Mouse (Mus musculus) neutrophil, adult 5-6 weeks (primary cell): ENCODE data around the gene Col1a1. TPM values are rescaled to one million over a fixed set of nuclear protein-coding genes. Genes with fewer than 3 reads are reported as not detected.

Experiments used
- ATAC-seq: fragments of 151-379, 151-347 bp; 2 replicates; pipeline ENCODE4 v1.8.0; 2017; ENCODE audit warnings: mild to moderate bottlenecking, moderate TSS enrichment; ENCODE audit not compliant: insufficient number of reproducible peaks, poor library complexity, low FRiP score, severe bottlenecking; ENCODE audit errors: extremely low read depth
- total RNA-seq: library from RNA; stranded (forward); fragments of 200-1000 nt; gene quantifications from 2 replicates; pipeline ENCODE4 v1.2.3, GENCODE M21; 2017

Col1a1 gene
- total RNA-seq, 1 experiment from 2014 or later: not detected

DNA sequence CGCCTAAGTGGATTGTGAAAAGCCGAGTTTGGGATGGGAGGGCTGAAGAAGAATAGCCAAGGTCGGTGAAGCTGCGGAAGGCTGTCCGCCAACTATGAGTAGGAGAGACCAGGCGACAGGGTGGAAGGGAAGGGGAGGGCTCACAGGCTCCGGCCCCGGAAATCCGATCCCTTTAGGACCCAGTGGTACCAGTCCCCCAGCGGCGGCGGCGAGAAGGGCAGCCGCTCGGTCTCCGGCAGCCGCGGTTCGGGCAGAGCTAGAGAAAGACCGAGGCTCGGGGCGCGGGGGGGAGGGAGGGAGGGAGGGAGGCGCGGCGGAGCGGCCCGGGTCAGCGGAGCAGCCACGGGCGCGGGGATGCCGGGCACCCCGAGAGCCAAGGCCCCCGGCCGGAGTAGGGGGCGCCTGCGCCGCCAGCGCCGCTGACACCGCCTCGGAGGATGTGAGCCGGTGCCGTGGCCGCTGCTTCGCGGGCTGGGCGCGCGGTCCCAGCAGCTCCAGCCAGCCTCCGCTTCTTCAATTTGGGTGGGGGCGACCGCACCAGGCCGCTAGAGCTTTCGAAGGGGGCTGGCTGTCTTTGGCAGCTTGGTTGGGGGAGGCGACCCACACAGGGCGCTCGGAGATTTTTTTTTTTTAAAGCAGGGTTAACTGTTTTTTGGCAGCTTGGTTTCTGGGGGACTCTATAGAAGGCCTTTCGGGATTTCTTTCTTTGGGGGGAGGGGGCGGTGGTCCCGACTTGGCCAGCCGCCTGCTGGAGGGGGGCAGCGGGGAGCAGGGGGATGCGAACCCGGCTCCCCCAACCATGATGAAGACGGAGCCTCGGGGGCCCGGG is 54.9 kb downstream of the Col1a1 start, which contains the start of gene Ppp1r9b:
Gene Ppp1r9b, plus strand, starts transcription at position 287 of the 829 bp plus-strand sequence.
- ATAC-seq: peak; percentile 73

DNA sequence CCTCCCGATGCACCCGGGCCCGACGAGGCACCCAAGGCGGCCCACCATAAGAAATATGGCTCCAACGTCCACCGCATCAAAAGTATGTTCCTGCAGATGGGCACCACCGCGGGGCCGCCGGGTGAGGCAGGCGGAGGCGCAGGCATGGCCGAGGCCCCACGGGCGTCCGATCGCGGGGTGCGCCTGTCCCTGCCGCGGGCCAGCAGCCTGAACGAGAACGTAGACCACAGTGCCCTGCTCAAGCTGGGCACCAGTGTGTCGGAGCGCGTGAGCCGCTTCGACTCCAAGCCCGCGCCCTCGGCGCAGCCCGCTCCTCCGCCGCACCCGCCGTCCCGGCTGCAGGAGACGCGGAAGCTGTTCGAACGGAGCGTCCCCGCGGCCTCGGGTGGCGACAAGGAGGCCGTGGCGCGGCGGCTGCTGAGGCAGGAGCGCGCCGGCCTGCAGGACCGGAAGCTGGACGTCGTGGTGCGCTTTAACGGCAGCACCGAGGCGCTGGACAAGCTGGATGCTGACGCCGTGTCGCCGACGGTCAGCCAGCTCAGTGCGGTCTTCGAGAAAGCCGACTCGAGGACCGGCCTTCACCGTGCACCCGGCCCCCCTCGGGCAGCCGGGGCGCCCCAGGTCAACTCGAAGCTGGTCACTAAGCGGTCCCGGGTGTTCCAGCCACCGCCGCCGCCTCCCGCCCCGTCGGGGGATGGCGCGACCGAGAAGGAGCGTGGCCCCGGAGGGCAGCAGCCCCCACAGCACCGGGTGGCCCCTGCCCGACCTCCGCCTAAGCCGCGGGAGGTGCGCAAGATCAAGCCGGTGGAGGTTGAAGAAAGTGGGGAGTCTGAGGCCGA is 55.8 kb downstream of the Col1a1 start:
- ATAC-seq: no peak

DNA sequence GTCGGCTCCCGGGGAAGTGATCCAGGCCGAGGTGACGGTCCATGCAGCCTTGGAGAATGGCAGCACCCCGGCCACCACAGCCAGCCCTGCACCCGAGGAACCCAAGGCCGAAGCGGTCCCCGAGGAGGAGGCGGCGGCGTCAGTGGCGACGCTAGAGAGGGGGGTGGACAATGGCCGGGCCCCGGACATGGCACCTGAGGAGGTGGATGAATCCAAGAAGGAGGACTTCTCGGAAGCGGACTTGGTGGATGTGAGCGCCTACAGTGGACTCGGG is 56.4 kb downstream of the Col1a1 start:
- no peak for ATAC-seq

DNA sequence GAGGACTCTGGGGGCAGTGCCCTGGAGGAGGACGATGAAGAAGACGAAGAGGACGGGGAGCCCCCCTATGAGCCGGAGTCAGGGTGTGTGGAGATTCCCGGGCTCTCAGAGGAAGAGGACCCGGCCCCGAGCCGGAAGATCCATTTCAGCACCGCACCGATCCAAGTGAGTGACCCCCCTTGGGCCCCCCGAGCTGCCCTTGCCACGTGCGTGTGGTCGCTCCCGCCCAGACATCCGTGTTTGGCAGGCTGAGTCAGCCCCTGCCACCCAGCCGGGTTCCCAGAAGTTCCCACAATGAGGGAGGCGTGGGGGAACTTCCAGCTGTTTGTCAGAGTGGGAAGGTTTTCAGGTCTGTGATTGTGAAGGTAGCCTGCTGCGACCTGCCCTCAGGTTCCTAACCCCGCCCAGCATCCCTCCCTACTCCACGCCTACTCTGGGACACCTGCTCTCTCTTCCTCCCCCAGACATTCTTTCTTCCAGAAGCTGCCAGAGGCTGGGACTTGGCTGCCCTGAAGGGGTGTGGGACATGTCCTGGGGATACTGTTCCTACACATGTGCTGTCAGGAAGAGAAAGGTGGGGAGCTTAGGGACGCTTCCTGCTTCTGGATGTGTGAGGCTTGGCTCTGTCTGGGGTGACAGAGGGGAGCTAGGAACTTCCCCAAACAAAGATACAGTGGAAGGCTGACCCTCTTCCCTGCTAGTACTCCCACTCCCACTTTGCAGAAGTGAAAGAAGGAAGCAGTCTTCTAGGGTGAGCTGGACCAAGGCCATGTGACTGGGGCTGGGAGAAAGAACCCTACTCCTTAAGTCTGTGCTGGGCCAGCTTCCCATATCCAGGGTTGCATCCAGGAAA is 57.0 kb downstream of the Col1a1 start:
- 0 out of 2 replicates have a peak, but pooled peaks have one; percentile 7 for ATAC-seq

DNA sequence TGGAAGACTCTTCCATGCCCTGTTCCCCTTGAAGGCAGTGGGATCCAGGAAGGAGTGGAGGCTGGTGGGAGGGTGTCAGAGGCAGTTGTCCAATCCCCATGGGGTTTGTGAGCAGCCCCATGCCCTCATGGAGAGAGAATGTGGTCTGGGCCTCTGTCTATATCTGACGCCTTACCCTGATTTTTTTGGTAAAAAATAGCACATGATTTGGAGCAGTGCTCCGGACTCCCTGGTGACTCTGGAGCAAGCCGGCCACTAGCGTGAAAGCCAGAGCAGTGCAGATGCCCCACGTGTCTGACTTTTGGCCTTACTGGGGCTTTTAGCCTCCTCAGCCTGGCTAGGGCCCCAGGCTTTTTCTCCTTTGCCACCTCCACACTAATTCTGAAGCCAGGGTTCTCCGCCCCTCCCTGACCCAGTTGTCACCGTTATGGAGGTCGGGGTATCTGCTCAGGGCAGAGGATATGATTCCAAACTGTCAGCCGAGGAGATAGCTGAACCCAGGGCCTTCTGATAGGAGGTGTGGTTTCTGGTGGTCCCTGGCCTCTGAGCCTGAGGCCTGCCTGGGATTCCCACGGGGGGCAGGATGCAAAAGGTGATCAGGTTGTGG is 58.3 kb downstream of the Col1a1 start:
- ATAC-seq: no peak

DNA sequence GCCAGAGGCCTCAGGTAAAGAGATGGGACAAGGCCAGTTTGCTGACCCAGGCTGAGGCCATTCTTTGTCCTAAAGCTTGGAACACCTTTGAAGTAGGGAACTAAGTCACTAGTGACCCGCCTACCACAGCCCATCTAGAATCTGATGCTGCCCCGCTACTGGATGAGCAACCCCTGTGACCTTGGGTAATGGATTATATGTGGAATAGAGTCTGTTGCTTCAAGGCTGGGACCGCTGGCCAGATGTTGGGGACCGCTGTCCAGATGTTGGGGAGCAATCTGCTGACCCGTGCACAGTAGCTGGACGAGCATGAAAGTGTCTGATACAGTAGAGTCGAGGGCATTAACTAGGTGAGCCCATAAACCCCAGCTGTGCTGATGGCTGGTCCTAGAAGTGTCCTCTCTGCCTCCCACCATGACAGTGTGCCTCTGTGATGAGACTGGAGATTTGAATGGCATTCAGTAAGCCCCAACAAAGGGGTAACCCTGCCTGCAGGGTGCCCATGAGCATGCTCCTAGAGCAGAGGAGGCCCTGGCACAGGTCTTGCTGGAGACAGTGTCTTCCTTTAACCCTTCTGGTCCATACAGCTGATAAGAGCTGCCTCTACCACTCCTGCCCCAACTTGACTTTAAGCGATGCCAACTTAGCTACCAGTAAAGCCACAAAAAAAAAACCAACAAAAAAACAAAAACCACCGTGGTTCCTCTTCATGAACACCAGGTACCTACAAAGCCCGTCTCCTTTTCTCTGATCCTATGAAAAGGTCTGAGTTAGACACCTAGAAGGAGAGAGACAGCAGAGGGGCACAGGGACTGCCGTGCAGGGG is 59.1 kb downstream of the Col1a1 start:
- no peak for ATAC-seq

DNA sequence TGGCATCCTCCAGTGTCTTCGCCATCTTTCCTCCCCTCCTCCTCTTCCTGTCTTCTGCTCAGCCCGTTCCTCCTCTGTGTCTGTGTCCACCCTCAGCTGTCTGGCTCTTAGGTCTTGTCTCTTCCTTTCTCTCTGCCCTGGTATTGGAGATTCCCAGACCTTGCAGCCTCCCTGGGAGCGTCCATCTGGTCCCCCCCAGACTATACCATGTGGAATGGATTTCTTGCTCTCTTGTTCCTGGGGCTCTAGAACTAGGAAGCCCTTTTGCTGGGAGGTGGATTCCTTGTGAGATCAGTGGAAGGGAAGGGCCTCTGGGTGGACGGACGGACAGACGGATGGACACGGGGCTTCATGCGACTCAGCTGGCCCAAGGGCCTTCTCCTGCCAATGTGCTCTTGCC is 60.1 kb downstream of the Col1a1 start:
- ATAC-seq: no peak

DNA sequence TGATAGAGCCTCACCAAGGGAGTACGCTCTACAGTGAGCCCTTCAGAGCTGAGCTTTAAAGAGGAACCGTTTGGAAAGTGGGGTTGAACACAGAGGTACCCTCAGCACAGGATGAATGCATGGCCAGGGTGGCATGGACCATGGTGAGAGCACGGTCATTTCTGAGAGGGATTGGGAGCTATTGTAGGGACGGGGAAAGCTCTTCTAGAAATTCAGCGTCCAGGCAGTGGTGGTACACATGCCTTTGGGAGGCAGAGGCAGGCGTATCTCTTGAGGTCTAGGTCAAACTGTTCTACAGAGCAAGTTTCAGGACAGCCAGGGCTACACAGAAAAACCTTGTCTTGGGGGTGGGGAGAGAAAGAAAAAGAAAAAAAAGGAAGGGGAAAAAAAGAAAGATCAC is 61.0 kb downstream of the Col1a1 start:
- no peak for ATAC-seq

DNA sequence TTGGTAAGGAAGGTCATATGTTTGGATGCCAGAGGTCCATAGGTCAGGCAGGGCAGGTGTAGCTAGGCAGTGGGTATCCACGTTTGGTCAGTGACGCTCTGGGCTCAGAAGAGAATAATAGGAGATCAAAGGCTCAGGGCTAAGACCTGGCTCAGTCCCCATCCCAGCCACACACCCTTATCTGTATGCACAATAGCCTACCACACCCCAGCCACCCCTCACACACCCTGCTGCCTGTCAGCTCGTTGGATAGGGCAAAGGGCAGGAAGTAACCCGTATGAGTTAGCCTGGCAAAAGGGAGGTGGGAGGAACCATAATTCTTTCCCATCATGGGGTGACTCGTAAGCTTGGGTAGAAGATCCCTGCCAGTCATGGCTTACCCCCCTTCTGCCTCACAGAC is 61.6 kb downstream of the Col1a1 start:
- no peak for ATAC-seq

DNA sequence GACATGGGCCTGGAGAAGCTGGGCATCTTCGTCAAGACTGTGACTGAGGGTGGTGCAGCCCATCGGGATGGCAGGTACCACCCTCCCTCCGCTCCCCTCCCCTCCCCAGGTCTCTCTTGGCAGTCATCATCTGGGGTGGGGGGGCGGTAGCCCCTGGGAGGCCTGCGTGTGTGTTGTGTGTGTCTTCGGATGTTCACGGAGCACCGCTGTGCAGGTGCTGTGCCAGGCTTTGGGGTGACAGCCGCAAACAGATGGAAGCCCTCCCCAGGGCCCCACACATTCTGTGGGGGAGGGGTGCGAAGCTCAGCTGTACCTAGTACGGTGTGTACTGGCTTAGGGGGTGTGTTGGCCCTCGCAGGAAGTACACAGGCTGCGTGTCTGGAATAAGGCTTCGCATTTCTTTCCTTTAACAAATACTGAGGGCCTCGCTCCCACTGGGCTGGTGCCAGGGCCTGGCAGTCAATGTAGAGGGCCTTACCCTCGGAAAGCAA is 62.1 kb downstream of the Col1a1 start:
- no peak for ATAC-seq

DNA sequence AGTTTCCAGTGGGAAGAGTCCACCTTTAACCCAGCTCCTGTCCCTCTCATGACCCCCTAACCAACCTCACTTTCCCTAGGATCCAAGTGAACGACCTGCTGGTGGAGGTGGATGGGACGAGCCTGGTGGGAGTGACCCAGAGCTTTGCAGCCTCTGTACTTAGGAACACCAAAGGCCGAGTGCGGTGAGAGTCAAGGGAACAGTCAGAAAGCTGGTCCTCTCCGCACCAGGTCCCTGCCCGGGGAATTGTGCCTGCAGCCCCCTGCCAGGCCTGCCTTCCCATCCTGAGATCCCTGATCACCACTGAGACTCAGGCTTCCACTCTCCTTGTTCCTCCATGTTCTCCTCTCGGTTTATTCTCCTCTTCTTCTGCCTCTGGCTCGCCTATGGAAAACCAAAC is 64.1 kb downstream of the Col1a1 start:
- ATAC-seq: no peak

DNA sequence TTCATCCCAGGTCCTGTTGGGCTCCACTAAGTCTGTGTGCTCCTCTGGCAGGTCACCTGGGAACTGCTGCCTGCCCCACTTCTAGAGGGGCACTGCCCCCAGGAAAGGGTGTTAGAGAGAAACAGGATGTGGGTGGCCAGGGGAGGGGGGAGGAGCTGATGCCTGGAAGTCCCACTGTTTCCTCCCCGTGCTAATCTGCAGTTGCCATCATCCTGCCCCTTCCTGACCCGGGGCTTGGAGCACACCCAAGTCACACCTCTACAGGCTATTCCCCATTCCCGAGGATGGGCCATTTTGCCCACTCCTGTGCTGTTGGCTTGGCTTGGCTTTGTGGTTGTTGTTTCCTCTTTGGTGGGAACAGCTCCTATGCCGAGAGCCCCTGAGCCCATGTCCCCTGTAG is 64.5 kb downstream of the Col1a1 start:
- no peak for ATAC-seq

DNA sequence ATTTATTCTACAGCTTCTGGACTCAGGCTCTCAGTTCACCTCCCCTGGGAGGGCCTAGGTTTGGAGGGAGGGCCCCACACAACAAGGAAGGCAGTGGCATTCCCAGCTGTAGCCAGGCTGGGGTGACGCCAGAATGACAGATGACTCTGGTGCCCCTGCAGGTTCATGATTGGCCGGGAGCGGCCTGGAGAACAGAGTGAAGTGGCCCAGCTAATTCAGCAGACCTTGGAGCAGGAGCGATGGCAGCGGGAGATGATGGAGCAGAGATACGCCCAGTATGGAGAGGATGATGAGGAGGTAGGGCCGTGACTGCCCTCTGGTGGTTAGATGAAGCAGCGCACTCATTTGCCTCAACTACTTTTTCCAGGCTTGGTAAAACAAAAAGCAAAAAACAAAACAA is 65.0 kb downstream of the Col1a1 start:
- ATAC-seq: peak; percentile 56; the same call in 1 of the 2 replicates

DNA sequence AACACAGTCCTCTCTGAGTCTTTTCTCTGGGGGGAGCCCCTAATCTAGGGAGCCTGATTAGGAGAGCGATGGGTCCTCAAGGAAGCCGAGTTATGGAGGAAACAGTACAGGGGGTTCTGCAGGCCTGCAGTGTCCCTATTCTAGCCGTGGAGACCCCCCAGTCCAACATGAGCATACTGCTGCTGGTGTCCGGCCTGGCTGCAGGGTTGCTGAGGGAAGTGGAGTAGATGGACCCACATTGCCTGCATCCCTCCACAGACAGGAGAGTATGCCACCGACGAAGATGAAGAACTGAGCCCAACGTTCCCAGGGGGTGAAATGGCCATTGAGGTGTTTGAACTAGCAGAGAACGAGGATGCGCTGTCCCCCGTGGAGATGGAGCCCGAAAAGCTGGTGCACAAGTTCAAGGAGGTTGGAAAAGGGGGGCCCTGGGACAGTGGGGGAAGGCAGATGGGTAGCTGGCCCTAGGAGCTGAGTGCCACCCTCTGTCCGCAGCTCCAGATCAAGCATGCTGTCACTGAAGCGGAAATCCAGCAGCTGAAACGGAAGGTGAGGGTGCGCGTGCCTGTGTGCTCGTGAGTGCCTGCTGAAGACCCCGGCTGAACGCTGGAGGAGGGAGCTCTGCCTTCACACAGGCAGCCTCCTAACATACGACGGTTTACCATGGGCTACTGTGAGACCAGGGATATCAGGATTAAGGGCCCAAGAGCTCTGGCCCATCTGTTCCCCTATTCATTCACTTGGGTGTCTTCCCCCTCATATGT is 65.7 kb downstream of the Col1a1 start:
- no peak for ATAC-seq
